Mouse (Mus musculus) central nervous system, embryonic 11.5 days (tissue): ENCODE measurements around the gene Ifna1. TPM values are rescaled to one million over a fixed set of nuclear protein-coding genes. Genes with fewer than 3 reads are reported as not detected.

Source experiments
- polyA plus RNA-seq: library from polyadenylated mRNA; depleted of rRNA; stranded (reverse); fragments of >200 nt; gene quantifications from 2 replicates; pipeline ENCODE4 v1.2.3, GENCODE M21; 2012; rRNA removed

Gene Ifna1
- polyA plus RNA-seq = not detected in 2 replicates

DNA sequence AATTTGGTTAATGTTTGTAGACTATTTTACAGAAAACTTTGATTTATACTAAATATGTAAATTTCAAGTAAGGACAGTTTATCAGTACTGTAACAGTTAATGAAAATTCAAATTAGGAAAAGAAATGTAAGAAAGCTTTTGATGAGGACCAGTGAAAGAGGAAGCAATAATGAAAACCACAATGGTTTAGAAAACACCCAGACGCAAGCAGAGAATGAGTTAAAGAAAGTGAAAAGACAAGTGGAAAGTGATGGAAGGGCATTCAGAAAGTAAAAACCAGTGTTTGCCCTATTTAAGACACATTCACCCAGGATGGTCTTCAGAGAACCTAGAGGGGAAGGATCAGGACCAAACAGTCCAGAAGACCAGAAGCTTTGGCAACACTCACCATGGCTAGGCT lies at the start of gene Ifna1:
Gene Ifna1, plus strand, starts transcription at position 390 of the 400 bp plus-strand sequence.

GRCm38 (mm10) chr4:88802954-88803353 lies 46.9 kb upstream of the Ifna1 start, which contains the start of gene Gm13287:
TSS of gene Gm13287 (plus strand) at chr4:88803254.

DNA sequence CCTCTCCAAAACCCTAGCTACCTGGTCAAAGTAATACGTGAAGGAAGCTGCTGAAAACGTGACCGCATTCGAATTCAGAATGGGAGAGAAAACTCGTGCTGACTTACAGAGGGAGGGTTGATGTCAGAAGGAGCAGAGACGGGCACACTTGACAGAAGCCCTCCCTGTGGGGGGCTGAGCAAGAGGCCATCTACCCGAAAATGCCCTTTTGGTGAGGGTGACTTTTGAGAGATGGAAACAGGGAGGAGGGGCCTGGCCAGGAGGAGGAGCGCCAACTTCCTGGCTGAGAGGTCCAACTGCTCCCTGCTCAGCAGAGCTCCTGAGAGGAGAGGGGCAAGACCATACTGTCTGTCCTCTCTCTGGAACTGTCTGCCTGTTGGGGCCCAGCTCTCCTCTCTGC lies 44.7 kb upstream of the Ifna1 start, which contains the start of gene Gm13288:
Gene Gm13288, plus strand, starts transcription at position 301 of the 400 bp plus-strand sequence.

GRCm38 (mm10) chr4:88815928-88816327 lies 34.0 kb upstream of the Ifna1 start, which contains the start of gene Ifna7:
TSS of gene Ifna7 (plus strand) at chr4:88816228.

GRCm38 (mm10) chr4:88819659-88820058 lies 30.2 kb upstream of the Ifna1 start, which contains the start of gene Ifna11:
TSS of gene Ifna11 (plus strand) at chr4:88819959.

DNA sequence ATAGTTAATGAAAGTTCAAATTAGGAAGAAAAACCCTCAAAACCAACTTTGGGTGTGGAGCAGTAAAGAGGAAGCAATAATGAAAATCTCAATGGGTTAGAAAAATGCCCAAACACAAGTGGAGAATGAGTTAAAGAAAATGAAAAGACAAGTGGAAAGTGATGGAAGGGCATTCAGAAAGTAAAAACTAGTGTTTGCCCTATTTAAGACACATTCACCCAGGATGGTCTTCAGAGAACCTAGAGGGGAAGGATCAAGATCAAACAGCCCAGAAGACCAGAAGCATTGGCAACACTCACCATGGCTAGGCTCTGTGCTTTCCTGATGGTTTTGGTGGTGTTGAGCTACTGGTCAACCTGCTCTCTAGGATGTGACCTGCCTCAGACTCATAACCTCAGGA lies 22.8 kb upstream of the Ifna1 start, which contains the start of gene Ifna6:
Gene Ifna6, plus strand, starts transcription at position 301 of the 400 bp plus-strand sequence.

GRCm38 (mm10) chr4:88835225-88835624 lies 14.7 kb upstream of the Ifna1 start, which contains the start of gene Ifna5:
TSS of gene Ifna5 (plus strand) at chr4:88835525.

GRCm38 (mm10) chr4:88841438-88841911 lies 8.4 kb upstream of the Ifna1 start, which contains the start of gene Ifna4:
TSS of gene Ifna4 (plus strand) at chr4:88841861.

DNA sequence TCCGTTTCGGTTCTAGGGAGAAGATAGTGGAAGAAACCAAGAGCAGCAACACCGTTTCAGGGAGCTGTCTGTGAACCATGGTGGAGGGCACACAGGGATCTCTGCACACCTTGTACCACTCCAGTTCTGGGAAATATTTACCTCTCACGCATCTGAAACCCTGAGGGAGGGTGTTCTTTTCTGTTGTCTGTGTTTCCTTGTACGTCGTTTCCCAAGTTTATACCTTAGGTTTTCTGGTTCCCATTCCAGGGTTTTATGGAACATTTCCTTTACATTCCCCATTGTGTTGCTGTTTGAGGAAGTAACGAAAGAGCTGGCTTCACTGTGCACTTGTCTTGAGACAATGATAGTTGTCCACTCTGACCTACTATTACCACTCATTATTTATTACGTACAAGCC lies 30.2 kb downstream of the Ifna1 start, which contains the start of gene Ifne:
Gene Ifne, minus strand, starts transcription at position 101 of the 400 bp plus-strand sequence.

Other genes starting within 250 kb of the Ifna1 start
- not detected in 2 replicates for gene Ifna12, start 246.7 kb upstream of the Ifna1 start, polyA plus RNA-seq
- gene C87499, start 215.7 kb upstream of the Ifna1 start, polyA plus RNA-seq = not detected in 2 replicates
- gene Ifna13, start 205.6 kb upstream of the Ifna1 start, polyA plus RNA-seq = not detected in 2 replicates
- not detected in 2 replicates for gene Ifna16, start 173.2 kb upstream of the Ifna1 start, polyA plus RNA-seq
- not detected in 2 replicates for gene Ifna2, start 166.2 kb upstream of the Ifna1 start, polyA plus RNA-seq
- gene Ifnab, start 158.7 kb upstream of the Ifna1 start, polyA plus RNA-seq = 0.06 TPM in 2 replicates
- 0.11 and 0.25 TPM in 2 replicates for gene Gm26566, start 128.3 kb upstream of the Ifna1 start, polyA plus RNA-seq
- 46.1 and 65.0 TPM in 2 replicates for gene Klhl9, start 127.6 kb upstream of the Ifna1 start, polyA plus RNA-seq
- gene Gm13271, start 95.2 kb upstream of the Ifna1 start, polyA plus RNA-seq = not detected in 2 replicates
- 0.05 and 0.10 TPM in 2 replicates for gene Gm13283, start 90.0 kb upstream of the Ifna1 start, polyA plus RNA-seq
- not detected in 2 replicates for gene Gm13290, start 76.3 kb upstream of the Ifna1 start, polyA plus RNA-seq
- not detected in 2 replicates for gene Gm13289, start 73.2 kb upstream of the Ifna1 start, polyA plus RNA-seq
- not detected in 2 replicates for gene Gm13272, start 70.2 kb upstream of the Ifna1 start, polyA plus RNA-seq
- 0.05 and 0.10 TPM in 2 replicates for gene Ifnz, start 68.0 kb upstream of the Ifna1 start, polyA plus RNA-seq
- gene Gm13276, start 64.4 kb upstream of the Ifna1 start, polyA plus RNA-seq = not detected in 2 replicates
- gene Gm13277, start 61.5 kb upstream of the Ifna1 start, polyA plus RNA-seq = not detected in 2 replicates
- gene Gm13278, start 58.5 kb upstream of the Ifna1 start, polyA plus RNA-seq = not detected in 2 replicates
- 0.12 TPM in 1 of 2 replicates, not detected in the other for gene Gm13275, start 55.6 kb upstream of the Ifna1 start, polyA plus RNA-seq
- gene Gm13279, start 52.7 kb upstream of the Ifna1 start, polyA plus RNA-seq = not detected in 2 replicates
- gene Gm13285, start 50.4 kb upstream of the Ifna1 start, polyA plus RNA-seq = not detected in 2 replicates
- gene Gm13287, start 46.8 kb upstream of the Ifna1 start, polyA plus RNA-seq = 0.12 TPM in 1 of 2 replicates, not detected in the other
- 0.01 and 0.02 TPM in 2 replicates for gene Gm13288, start 44.6 kb upstream of the Ifna1 start, polyA plus RNA-seq
- not detected in 2 replicates for gene Ifna7, start 33.9 kb upstream of the Ifna1 start, polyA plus RNA-seq
- gene Ifna11, start 30.1 kb upstream of the Ifna1 start, polyA plus RNA-seq = not detected in 2 replicates
- gene Ifna6, start 22.7 kb upstream of the Ifna1 start, polyA plus RNA-seq = not detected in 2 replicates
- gene Ifna5, start 14.6 kb upstream of the Ifna1 start, polyA plus RNA-seq = not detected in 2 replicates
- gene Ifna4, start 8.2 kb upstream of the Ifna1 start, polyA plus RNA-seq = not detected in 2 replicates
- not detected in 2 replicates for gene Ifne, start 30.1 kb downstream of the Ifna1 start, polyA plus RNA-seq